Mouse (Mus musculus) urinary bladder, postnatal 14 days (tissue): Measurements from ENCODE around the gene P2ry6.

Source experiments
- DNase-seq: peaks from one replicate; pipeline ENCODE4 v3.0.0; 2021; ENCODE audit warnings: low spot score

Gene P2ry6

DNA sequence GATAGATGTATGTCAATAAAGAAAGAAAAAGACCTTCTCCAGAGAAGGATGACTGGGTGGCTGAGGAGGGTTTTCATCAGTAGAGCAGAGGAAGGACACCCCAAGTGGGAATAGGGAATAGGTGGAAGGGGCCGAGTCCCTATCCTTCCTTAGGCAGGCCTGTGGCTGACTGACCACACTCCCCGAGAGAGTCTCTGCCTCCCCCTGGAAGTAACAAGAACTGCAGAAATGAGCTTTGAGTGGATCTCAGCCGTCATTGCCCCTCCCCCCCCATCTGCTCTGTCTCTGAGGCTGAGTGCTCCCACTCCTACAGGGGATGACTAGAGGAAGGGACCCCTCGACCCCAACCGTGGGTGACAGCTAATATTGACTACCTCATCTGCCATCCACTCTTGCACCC, 33.3 kb downstream of the P2ry6 start:
- no peak for DNase-seq

DNA sequence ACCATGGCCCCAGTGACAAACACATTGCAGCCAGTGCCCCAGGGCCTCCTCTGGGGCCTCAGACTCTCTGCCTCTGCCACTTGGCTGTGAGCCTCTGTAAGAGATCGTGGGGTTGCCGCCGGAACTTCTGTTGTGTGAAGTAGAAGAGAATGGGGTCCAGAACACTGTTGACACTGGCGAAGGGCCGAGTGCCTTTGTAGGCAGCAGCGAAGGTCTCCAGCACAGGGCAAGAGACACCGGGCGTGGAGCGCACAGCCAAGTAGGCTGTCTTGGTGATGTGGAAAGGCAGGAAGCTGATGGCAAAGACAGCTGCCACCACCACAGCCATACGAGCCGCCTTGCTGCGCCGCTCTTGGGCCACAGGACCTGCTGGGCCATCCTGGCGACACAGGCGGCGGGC, 36.3 kb downstream of the P2ry6 start:
- DNase-seq: no peak

DNA sequence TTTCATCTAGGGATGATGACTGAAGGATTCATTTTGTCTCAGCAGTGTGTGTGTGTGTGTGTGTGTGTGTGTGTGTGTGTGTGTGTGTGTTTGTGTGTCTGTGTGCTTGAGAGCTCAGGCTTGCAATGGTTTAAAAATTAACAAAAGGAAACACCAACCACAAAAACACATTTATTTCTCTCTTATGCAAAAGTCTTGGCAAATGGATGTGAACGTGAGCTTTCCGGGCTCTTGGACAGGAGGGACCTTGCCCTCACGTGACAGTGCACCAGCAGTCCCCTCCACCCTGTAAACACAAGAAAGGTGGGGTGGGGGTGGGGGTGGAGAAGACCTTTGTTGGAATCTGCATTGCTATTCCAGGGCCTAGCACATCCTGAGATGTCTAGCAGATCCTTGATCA, 37.0 kb downstream of the P2ry6 start:
- DNase-seq: no peak

DNA sequence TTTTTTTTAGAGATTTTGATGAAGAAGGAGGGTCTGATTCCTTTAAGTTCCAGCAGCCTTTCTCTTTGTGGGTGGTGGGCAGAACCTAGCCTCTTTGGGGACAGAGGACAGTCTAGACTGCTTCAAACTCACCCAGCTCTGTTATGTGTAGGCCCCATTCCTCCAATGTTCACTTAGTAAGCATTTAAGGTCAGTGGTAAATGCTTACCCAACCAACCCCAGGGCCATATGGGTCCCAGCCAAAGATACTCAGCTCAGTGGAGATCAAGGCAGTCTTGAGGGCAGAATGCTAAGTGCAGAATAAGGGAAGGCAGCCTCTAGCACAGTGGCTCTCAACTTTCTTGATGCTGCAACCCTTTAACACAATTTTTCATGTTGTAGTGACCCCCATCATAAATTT, 40.9 kb downstream of the P2ry6 start:
- DNase-seq: no peak

DNA sequence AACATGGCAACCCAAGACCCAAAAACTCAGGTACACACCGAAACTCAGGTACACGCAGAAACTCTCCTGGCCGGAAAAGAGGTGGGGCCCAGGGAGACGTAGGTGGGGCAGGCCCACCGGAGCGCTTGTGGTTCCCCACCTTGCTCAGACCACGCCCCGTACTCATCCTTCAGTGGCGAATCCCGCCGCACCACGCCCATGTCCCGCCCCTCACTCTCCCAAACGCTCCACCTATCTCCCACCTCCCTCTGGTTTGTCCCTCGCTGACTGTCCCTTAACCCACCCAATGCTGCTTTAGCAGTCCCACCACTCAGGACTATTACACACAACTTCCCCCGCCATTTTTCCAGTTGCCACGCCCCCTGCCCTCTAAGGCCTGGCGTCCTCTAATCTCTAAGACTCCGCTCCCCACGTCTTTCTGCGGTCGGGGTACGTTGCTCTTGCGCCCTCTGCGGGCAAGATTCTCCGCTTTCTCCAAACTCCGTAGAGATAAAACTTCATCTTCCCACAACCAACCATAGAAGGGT, 41.9 kb downstream of the P2ry6 start:
- DNase-seq: peak; percentile 91

DNA sequence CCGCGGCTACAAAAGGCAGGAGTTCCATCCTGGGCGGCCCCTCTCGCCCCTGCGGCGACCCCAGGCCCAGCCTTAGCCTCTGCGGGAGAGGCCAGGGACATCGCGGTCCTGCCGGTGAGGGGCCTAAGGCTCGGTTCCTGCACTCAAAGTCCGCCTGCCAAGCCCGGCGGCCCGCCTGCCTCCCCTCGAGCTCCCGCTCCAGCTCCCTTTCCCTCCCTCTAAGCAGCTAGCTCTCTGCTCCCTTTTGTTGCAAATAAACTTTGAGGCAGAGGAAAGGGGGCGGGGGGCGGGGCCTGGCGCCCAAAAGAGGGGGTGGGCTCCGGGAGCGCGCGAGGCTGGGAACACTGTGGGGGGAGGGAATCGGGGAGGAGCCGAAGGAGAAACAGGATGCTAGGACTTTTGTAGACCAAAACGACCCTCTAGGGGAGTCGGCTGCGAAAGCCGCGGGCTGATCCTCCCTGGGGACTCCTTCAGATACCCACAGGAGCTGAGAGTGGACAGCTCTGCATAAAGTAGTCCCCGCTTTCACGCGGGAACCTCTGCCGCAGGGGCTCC, 42.4 kb downstream of the P2ry6 start, which contains the start of gene Arhgef17:
Arhgef17 (minus strand) TSS at position 182 of the 555 bp plus-strand sequence.
- peak; percentile 62 for DNase-seq

DNA sequence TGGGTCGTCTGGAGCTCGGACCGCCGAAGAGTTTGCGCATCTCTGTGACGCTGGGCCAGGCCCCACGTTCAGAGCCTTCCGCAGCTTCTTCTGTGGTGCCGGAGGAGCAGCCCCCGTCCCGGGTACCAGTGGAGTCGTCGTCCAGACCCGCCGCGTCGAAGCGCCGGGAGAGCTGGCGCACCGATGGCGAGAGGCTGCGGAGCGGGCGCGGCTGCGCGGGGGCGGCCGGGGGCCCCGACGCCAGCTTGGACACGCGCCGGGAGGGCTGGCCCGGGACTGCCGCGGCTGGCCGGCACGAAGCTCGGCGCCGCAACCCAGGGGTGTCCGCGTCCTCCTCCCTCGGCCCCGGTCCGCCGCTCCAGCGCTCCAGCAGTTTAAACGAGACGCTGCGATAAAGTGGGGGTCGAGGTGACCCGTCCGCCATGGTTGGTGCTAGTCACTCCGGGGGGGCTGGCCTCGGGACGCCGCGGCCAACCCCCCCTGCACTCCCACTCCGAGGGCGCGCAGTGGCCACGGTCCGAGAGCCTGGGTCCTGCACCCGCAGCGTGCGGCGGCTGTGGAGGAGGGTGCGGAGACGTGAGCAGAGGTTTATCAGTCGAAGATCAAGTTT, 43.0 kb downstream of the P2ry6 start:
- DNase-seq: peak; percentile 55

DNA sequence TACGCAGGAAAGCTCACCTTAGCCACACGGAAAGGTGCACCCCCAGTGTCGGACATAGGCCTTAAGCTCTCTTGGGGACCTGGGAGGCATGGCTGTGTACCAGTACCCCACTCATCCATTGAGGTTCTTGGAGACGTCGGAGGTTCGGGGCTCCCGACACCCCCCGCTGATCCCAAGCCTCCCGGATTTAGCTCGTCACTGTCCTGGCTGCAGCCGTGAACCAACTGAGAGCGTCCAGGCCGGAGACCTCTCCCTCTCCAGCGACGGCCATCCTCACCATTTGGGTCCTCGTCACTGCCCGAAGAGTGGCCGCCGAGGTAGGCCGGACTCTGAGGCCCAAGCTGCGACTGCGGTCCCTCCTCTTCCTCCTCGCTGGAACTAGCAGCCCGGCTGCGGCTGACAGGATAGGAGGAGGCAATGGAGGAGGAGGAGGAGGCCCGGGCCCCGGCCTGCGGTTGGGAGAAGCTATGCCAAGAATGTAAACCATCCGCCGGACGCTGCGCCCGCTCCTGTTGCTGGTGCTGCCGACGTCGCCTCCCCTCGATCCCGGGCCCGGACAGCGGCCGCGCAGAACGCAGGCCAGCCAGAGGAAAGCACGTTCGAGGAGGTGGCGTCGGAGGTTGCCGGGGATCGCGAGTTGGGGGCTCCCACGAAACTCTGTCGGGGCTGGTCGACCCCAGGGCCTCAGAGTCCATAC, 43.7 kb downstream of the P2ry6 start:
- DNase-seq: peak; percentile 83

DNA sequence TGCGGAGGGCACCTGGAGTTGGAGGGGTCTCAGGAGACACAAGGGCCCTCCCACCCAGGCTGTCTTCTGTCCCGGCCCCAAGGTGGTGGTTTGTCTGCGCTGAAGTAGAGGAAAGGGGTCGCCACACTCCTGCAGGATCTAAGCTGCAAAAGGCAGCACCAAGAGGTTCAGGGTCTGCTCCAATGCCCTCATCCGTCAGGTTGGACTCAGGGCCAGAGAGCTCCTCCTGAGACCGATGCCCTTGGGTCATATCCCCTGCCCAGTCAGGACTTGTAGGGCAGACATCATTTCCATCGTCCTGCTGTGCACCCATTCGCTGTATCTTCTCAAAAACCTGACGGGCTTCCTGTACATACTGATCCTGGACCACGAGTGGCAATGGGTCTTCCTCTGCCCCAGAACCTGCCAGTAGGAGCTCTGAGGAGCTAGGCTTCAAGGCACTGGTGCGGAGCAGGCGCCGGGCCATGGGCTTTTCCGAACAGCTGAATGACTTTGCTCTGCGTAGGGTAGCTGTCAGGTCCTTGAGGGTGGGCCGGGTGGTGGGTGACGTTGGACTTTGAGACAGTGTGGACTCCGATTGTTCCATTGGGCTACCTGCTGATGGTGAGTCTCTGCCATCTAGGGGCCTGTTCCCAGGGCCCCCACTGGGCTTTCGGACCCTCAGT, 44.7 kb downstream of the P2ry6 start:
- DNase-seq: no peak

DNA sequence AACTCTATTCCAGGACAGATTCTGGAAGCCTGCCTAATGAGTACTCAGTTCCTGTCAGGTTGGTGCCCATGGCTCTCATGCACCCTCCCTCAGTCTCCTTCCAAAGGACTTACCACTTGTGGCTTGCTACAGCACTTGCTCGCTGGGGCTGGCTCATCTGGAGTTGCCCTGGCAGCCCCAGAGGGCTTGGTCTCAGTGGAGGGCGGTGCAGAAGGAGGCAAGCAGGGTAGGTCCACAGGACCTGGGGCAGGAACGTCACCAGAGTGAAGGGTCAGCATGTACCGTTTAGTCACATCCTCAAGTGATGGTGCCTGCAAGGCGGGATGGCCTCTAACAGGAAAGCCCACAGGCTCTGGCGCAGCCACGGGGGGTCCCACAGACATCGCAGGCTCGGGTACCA, 46.0 kb downstream of the P2ry6 start:
- DNase-seq: no peak

DNA sequence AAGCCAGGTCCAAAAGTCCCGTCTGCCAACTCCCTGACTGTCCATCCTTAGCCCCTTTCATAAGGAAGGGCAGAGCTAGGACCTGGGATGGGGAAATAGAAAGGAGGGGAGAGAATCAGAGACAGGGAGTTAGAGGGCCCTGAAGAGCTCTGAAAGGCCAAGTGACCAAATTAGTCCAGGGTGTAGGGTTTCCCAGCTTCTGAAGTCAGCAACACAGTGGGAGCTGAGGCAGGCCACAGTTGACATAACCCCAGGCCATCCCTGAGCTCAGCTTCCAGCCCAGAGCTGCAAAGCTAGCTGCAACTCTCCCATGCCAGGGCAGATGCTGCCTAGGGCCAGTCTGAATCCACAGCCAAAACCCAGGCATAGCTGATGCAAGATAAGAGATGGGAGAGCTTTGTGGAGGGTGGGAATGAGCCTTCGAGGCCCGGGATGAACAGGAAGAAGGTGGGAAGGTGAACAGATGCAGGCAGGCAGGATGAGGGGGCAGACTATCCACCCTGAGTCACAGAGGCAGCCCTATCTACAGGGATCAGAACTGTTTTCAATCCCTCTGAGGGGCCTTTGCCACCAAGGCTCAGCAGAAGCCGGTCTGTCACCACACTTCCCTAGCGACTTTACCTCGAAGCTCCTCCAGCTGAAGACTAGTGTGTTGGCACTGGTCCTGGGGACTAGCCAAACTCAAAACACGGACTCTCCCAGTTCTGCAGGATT, 47.0 kb downstream of the P2ry6 start:
- DNase-seq: no peak

DNA sequence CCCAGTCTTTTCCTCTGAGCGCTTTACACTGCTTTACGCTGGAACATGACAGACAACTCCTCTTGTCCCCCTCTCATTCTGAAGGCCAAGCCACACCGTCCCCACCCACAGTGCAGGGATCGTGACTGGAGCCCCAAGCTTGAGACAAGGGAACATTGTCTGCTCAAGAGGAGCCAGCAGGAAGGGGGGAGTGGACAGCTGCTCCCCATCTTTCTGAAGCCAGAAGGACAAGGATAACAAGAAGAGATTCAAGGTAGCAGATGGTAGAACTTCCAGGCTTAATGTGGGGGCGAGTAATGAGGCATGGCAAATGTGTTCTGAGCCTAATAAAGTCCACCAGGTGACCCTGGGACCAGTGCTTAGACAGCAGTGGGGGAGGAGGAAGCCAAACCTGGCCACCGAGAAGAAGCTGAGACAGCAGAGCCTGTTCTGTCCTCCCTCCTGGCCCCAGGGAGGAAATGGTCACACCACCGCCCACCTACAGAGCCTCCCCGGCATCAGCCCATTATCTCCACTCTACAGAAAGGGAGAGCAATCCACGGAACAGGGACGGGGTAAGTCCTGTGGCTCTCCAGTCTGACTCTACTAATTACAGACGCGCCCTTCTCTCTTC, 48.0 kb downstream of the P2ry6 start:
- DNase-seq: no peak

DNA sequence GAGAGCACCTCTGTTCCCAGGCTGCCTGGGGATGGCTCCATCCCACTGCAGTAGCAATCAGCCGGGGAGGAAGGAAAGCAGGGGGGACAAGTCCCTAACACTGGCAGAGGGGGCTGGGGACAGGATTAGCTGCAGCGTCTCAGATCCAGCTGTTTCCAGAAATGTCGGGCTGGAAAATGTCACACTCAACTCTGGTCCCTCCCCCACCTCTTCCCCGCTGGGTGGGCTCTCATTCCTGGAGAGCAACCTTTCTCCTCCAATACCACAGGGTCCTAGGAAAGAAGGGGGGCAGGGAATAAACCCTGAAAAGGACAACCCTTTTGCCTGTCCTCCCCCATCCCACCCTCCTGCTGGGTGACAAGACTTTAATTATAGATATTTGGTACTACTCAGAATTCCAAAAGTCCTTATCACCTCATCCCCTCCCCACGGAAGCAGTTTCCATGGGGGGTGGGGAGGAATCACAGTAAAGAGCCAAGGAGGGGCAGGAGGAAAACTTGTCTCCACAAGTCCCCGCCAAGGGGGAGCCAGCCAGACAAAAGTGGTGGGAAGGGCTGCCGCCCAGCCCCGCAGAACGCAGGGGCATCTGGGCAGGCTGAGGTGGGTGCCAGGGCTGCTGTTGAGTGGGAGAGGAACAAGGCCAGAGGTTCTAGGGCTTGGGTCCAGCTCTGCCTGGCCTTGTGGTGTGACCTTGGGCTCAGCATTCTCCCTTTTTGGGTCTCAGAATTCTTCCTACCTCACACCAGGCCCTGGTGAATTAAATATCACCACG, 49.6 kb downstream of the P2ry6 start:
- no peak for DNase-seq

DNA sequence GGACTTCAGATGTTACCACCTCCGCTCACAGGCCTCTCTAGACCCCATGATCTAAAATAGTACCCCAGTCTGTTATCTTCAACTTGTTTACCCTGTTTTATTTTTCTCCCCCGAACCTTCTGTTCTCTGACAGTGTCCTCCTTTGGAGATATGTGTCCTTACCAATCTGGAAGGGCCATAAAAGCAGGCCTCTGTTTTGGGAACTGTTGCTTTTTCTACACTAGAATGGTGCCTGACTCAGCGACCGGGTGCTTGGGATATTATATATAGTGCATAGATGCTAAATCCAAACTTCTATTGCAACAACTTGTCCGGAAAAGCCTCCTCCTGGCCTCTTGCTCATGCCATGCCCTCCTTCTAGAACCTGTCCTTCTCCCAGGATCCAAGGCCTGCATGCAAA, 50.2 kb downstream of the P2ry6 start:
- no peak for DNase-seq

DNA sequence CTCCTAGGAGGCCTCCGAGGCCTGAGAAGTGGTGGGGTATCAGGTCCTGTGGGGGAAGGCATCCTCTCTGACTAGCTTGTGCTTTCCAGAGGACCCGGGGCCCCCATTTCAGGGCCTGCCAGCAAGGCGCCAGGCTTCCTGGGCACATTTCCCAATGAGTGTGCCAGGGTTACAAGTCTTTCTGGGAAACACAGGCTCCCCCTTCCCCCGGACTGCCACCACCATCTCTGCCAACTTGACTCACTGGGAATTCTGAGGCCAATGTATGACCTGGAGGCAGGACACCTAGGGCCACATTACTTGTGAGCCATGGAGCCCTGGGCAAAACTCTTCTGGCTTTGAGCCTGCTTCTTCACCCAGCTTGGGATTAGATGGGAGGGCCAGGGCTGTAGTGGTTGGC, 51.5 kb downstream of the P2ry6 start:
- no peak for DNase-seq

DNA sequence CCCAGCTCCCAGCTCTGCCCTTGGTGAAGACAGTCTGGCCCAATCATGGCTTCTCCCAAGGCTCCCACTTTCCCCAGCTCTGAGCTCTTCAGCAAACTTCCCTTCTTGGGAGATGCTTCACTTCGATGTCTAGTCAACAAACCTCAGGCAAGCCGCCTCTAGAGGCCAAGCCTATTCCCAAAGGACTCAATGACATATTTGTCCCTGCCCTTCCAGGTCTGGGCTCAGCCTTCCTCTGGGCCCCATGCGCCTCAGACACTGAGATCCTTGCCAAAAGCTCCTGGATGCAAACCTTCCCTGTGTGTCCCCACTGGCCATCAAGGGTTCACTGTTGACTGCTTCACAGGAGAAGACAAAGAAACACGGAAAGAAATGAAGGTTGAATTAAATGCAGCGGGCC, 53.2 kb downstream of the P2ry6 start:
- DNase-seq: no peak

DNA sequence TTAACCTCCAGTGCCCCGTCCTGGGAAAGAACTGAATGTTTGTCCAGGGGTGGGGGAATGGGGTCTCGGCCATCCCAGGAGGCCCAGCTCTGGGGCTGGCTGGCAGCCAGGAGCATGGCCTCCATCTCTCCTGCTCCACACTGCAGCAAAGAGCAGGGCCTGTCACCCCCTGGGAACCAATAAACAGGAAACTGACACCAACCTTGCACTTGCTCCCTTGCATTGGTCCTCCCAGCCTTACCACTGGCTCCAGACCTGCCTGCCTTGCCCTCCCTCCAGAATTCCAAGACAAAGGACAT, 54.7 kb downstream of the P2ry6 start:
- DNase-seq: no peak

DNA sequence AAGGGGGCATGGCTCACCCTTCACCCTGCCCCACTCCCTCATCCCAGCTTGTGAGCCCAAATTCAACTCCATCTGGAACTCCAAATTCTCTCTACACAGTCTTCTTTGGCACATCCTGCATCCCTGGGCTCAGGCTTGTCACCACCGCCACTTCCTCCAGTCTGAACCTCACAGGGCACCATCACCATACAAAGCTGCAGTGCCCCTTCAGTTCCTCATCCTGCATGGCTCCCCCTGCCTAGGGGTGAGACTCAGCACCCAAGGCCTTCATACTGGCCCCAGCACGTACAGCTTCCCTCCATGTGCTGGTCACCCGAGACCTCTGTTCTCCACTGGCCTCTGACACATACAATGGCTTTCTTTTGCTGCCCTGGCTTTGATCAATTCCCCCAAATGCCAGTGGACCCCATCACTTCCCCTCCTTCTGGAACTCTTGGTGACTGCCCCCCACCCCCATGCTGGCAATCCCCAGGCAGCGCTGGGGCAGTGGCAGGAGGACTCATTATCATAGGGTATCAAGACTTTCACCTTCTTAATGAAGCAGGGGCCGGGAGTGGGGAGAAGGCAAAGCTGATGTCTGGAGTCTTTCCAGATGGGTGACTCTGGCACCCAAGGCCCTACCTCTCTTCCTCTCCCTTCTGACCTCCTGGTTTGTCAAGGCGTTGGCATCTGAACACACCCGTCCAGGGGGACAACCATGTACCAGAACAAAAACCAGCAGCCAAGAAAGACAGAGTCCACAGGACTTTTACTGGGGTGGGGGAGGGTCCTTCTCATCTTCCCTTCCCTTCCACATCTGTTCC, 55.2 kb downstream of the P2ry6 start:
- DNase-seq: no peak

DNA sequence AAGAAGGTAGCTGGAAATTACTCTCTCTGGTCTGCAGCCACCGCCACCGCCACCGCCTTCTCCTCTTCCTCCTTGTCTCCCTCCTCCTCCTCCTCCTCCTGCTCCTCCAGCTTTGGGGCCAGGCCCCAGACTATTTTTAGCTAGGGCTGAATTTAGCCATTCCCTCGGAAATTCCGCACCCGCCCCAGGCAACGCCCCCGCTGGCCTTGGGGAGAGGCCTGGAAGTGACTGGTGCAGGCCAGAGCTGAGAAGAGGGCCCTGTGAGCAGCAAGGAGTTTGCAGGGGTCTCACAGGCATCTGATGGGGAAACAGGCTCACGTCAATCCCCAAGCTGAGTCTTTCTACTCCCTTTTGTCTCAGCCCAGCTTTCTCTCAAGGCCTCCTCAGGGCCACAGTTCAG, 56.3 kb downstream of the P2ry6 start:
- DNase-seq: peak; percentile 70

DNA sequence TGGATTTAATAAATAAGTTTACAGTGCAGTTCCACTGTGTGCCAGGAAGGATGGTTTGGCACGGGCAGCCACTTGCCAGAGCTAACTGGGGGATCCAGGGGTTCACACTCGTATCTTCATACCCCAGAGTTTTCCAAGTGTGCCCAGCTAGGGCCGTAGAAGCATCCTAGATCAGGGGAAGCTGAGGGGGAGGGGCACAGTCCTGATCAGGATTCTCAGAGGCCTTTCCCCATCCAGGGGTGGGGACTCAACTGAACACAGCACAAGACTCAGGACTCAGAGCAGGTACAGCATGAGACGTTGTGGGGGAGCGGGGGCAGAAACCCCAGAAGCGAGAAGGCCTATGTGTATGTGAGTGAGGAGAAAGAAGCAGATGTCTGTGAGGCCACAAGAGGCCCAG, 56.7 kb downstream of the P2ry6 start:
- no peak for DNase-seq
